Mouse (Mus musculus) left cerebral cortex, adult 11 months (tissue): ENCODE measurements around the gene Ccdc6.

Source experiments
- DNase-seq: peaks from one replicate; pipeline ENCODE4 v3.0.0; 2022; ENCODE audit warnings: low spot score

Ccdc6 gene

DNA sequence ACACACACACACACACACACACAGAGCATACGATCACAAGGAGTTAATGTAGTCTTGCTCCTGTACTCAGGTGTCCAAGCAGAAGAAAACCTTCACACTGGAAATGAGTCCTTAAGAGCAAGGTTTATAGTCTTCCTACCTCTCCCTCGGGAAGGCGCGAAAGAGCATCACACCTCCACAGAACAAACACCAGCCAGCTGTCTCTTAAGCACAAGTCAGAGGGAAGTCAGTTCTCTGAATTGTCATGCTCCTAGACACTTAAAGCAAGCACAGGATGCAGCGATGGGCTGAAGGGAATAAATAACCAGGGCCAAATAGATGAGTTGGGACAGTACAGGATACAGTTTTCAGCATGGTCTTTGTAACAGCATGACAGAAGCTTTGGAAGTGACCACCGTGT lies 35.8 kb downstream of the Ccdc6 start:
- no peak for DNase-seq

- DNase-seq: no peak
Observed at GRCm38 (mm10) chr10:70133188-70133587, 36.3 kb downstream of the Ccdc6 start.

DNA sequence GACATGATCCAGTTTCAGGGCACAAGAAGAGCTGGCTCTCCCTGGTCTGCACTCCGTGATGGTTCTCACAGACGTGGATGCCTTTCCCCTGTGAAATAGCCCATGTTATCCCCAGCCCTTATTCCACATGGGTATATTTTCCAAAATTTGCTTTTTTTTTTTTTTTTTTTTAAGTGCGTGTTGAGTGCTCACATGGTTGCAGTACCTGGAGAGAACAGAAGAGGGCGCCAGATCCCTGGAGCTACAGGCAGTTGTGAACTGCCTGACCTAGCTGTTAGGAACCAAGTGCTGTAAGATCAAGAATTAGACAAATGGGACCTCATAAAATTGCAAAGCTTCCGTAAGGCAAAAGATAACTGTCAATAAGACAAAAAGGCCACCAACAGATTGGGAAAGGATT lies 38.8 kb downstream of the Ccdc6 start:
- no peak for DNase-seq

- DNase-seq: no peak
Observed at GRCm38 (mm10) chr10:70137652-70138051, 40.7 kb downstream of the Ccdc6 start.

DNA sequence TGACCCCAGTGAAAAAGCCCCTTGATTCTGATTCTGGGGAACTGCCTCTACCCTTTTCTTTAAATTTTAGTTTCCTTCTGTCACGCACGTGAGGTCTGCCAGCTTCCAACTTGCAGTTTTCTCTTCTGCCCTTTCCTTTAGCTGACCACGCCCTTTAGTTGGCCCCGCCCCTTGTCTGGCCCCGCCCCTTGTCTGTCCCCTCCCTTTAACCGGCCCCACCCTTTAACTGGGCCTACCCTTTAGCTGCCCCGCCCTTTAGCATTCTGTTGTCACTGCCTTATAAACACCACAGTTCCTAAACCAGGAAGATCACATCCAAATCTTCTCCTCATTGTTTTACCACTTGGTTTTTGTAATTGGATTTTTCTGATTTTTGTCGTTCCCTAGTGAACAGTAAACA lies 41.2 kb downstream of the Ccdc6 start:
- no peak for DNase-seq

- no peak for DNase-seq
Observed at GRCm38 (mm10) chr10:70139368-70139767, 42.4 kb downstream of the Ccdc6 start.

DNA sequence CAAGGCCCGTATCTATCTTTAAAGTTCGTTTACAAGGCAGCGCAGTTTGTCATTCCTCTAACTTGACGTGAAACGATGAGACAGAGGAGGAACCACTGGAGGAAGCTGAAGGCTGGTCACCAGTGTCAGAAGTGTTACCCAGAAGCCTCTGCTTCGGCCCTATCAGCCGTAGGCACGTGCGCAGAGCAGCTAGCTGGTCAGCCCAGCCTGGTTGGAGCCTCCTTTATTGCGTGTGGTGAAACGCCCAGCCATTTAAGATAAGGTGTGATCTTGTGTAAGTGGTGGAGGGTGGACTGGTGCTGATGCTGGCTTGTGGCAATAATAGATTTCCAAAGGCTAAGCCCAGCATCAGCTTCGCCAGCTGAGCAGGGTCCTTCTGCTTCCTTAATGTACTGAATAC lies 43.5 kb downstream of the Ccdc6 start:
- no peak for DNase-seq

DNA sequence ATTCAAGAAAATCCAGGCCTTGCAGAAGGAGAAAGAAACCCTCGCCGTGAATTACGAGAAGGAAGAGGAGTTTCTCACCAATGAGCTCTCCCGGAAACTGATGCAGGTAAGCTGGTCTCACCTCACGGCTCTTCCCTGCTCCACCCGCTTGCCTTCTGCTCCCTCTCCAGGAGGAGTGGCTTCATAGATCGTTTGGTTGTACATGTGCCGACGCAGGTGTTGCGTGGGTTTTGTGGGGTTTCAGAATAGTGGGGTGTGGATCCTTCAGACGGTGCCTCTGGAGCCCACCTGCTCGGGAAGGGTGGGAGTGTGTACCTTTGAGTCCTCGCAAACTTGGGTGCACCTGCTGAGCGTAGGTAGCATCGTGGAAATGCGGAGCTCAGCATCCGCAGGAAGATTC lies 45.7 kb downstream of the Ccdc6 start:
- DNase-seq: no peak

GRCm38 (mm10) chr10:70144004-70144557 lies 47.2 kb downstream of the Ccdc6 start:
- no peak for DNase-seq

DNA sequence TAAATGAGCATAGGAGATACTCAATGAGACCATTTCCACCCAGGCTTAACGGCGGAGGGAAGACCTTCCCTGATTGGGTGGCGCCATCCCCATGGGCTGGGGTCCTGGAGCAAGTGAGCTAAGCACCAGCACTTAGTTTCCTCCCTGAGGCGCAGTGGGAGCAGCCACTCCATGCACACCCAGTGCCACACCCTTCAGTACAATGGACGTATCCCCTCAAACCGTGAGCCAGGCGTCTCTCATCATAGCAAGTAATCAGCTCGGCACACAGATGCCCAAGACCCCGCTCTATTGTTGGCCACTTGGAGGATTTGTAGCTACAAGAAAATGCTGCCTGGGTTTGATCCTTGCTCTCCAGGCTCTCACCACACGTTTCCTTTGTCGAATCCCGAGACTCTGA lies 49.0 kb downstream of the Ccdc6 start:
- DNase-seq: no peak

DNA sequence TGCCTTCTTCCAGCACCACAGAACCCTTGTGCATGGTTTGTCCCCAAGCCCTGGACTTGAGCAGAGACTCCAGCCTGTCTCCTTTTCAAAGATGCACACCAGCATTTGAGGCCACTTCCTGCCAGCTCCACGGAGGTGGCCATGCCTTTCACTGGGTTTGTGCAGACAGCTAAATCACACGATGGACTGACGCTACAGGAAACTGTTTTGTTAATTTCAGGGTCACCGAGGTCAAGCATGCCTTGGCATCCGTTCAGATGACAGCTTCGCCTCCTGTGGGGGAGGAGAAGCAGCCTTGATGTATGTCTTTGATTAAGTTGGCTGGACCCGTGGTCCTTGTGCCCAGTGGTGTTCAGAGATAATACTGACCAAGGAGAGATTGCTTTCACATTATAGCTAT lies 52.2 kb downstream of the Ccdc6 start:
- no peak for DNase-seq

DNA sequence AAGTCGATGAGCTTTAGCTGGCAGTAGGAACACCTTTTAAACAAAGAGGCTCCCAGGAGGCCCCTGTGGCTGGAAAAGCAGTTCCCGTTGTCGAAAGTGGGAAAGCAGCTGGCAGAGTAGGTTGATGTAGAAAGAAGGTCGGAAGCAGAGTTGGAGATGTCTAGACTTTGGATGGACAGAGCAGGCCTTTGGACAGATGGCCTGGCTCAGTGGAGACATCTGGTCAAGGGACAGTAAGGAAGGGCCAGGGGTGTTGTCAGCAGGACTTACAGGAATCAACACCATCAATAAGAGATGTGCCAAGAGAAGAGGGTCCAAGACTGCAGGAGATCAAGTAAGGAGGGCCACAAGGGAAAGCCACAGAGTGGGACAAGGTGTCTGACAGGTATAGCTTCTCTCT lies 53.4 kb downstream of the Ccdc6 start:
- no peak for DNase-seq

DNA sequence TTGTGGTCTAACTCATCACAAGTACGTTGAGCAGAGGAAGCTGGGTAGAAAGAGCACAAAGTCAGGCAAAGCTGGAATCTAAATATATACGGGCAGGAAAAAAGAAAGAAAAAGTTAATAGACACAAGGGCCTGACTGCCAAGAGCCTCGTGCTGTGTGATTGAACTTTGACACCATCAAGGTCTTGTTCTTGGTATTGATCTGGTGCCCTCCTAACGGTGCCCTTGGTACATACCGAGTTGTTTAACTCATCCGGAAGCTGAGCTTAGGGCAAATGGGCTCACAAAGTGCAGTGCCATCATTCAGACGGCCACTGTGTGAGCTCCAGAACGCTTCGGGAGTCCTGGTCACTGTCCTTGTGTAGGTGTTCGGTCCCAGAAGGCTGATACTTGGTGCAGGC lies 54.2 kb downstream of the Ccdc6 start:
- DNase-seq: no peak

DNA sequence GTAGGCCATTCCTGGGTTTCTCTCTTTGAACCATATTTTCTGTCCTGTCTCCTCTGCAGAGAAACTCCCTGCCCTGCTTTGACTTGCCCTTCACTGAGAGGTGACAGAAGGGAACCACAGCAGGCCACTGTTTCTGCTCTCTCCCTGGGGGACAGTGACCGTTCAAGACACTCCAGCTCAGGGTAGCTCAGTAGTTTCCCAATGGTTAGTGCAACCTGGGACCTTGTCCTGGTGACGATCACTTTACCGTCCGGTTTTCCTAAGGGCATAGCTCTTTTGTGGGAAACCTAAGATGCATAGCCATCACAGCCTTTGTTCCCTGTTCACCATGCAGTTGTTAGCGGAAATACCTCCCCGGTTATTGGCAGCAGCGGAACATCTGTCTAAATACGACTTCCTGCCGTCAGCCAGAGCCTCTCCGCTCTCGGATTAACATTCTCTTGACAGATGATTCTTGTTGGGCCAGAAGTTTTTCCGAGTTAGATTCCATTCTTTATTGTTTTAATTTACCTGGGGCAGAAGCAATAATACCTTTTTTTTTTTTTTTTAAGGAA lies 55.3 kb downstream of the Ccdc6 start:
- DNase-seq: no peak

DNA sequence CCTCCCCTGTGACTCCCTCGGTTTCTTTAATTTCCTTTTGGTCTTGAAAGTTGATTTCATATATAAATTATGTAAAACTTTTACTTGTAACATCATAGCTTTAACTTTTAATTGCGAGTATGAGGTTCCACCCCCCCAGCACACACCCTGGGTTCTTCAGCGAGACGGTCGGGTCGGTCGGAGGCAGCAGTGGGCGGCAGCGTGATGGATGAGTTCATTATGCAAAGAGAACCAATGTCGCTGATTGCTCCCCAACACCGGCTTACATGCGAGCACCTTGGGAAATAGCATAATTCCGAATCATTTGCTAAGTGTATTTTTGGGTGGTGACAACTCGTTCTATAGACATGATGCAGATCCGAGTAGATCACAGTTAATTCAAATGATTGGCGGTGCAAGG lies 56.9 kb downstream of the Ccdc6 start:
- no peak for DNase-seq

GRCm38 (mm10) chr10:70156431-70157165 lies 59.7 kb downstream of the Ccdc6 start:
- no peak for DNase-seq

- no peak for DNase-seq
Observed at GRCm38 (mm10) chr10:70159651-70160320, 62.9 kb downstream of the Ccdc6 start.

GRCm38 (mm10) chr10:70160811-70161210 lies 63.9 kb downstream of the Ccdc6 start:
- DNase-seq: no peak

GRCm38 (mm10) chr10:70161504-70161903 lies 64.6 kb downstream of the Ccdc6 start:
- no peak for DNase-seq

DNA sequence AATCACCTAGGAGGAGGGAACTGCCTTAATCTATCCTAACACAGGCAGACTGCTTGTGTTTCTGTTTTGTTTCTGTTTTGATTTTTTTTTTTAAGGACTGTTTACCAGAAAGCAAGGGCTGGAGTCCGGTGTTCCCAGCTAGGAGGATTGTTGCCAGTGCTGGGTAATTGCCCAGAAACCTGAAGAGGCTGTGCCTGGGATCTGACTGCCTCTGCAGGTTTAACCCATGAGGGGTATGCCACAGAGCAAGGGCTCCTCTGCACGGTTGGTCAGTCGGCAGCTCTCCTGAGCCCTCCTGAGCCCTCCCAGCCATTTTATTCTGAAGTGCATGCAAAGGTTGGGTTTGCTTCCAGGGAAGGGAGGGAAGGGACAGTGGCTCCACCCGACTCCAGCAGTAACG lies 66.8 kb downstream of the Ccdc6 start:
- no peak for DNase-seq

DNA sequence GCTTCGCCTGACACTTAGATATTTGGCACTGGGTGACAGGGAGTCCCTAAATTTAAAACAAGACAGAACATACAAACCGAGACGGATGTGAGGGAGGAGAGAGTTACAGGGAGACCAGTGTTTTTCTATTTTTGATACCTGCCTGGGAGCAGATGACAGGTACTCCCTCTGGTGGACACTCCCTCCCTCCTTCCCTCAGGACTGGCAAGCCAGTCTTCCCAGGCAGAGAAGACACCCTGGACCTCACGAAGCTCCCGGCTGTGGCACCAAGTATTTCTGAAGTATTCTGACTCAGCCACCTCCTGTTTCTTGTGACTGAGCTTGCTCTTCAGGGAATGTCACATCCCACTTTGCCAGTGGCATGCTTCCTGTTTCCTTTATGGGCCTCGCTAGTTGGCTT lies 69.0 kb downstream of the Ccdc6 start:
- no peak for DNase-seq

GRCm38 (mm10) chr10:70166427-70166826 lies 69.5 kb downstream of the Ccdc6 start:
- DNase-seq: no peak

DNA sequence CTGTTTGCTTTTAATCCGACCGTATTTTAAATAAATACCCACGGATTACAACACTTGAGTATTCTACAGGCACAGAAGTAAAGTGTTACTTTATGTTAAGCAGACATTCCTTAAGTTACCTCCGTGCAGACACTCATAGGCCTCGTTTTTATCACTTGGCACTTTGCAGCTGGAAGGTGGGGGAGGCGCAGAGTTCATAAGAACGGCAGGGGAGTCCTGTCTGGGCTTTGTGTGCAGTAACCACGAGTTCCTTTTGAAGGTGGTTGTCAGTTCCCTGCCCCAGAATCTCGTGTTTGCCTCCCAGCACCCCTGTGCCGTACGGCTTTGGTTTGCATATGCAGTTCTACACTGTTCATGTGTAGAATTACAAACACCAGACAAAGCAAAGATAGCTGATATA lies 70.7 kb downstream of the Ccdc6 start:
- no peak for DNase-seq
